Mouse (Mus musculus) thymus, adult 2 months (tissue): Measurements from ENCODE around the gene Shld1. TPM values are rescaled to one million over a fixed set of nuclear protein-coding genes. Genes with fewer than 3 reads are reported as not detected.

ENCODE experiments used
- DNase-seq: peaks from one replicate; pipeline ENCODE4 v3.0.0; 2021
- H3K27ac ChIP-seq: fragments of 200-500 bp; 2 replicates; pipeline ENCODE4 v1.5.1; 2012; ENCODE audit warnings: low read length, control low read depth; ENCODE audit not compliant: control insufficient read depth, insufficient read depth
- H3K27me3 ChIP-seq: fragments of 200-500 bp; 2 replicates; pipeline ENCODE4 v1.6.1; 2012; ENCODE audit warnings: mild to moderate bottlenecking, low read length, moderate library complexity, mixed read lengths; ENCODE audit not compliant: control insufficient read depth, insufficient read depth
- H3K36me3 ChIP-seq: fragments of 200-500 bp; 2 replicates; pipeline ENCODE4 v1.6.1; 2012; ENCODE audit warnings: mild to moderate bottlenecking, low read length, moderate library complexity; ENCODE audit not compliant: control insufficient read depth, insufficient read depth
- H3K4me1 ChIP-seq: fragments of 200-500 bp; replicated peaks from 2 replicates; pipeline ENCODE4 v1.6.1; 2012; ENCODE audit warnings: low read length; ENCODE audit not compliant: control insufficient read depth, insufficient read depth
- H3K4me3 ChIP-seq: fragments of 200-500 bp; 2 replicates; pipeline ENCODE4 v1.5.1; 2012; ENCODE audit warnings: mild to moderate bottlenecking, low read length, control low read depth, moderate library complexity; ENCODE audit not compliant: control insufficient read depth, insufficient read depth
- CTCF ChIP-seq: fragments of 200-500 bp; IDR thresholded peaks from 2 replicates; pipeline ENCODE4 v1.5.1; 2012; ENCODE audit warnings: mild to moderate bottlenecking, control low read depth, low read length, moderate library complexity, borderline replicate concordance; ENCODE audit not compliant: control insufficient read depth, poor library complexity, insufficient read depth; ENCODE audit errors: extremely low read depth
- POLR2A ChIP-seq: fragments of 200-500 bp; IDR thresholded peaks from 2 replicates; pipeline ENCODE4 v1.6.1; 2012; ENCODE audit warnings: mild to moderate bottlenecking, low read length, control low read depth, moderate library complexity; ENCODE audit not compliant: control insufficient read depth, poor library complexity, insufficient read depth; ENCODE audit errors: extremely low read depth
- WGBS: fragments of 180-500 bp; shearing (Covaris S2); methylation state at CpG from one replicate; pipeline ENCODE4 v1.1.7; 2018; 5-methylcytosine and 5-hydroxymethylcytosine counted together
- polyA plus RNA-seq: library from polyadenylated mRNA; depleted of rRNA; stranded (reverse); fragments of >200 nt; gene quantifications from 2 replicates; pipeline ENCODE4 v1.2.3, GENCODE M21; 2012

The Shld1 gene
- polyA plus RNA-seq, 1 experiment = 20.8 TPM

DNA sequence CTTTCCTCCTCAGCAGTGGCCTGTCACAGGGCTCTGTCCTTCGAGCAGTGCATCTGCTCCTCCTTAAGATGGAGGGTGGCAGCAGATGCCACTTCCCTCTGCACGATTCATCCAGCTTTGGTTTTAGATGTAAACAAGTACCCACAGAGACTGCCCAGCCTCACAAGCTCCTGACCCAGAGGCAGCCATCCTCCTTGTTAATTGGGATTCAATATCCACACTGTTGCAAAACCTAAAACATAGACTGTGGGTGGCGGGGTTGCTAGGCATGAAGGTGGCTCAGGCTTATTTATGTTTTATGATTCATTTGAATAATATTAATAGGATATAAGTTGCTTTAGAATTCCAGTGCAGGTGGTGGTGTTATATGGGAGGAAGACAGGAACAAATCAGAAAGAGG is 59.4 kb downstream of the Shld1 start:
- no peak for DNase-seq
- WGBS = 86% methylated on average over 3 of the region's 3 CpGs
- no peak for TF ChIP-seq CTCF
- TF ChIP-seq POLR2A = no peak
- no peak overlapping the region for H3K27ac ChIP-seq
- H3K4me3 ChIP-seq = no peak overlapping the region
- no peaks in the 10 kb centered on the region for H3K36me3 ChIP-seq
- H3K4me1 ChIP-seq = no peaks in the 10 kb centered on the region
- H3K27me3 ChIP-seq = no peaks in the 10 kb centered on the region

DNA sequence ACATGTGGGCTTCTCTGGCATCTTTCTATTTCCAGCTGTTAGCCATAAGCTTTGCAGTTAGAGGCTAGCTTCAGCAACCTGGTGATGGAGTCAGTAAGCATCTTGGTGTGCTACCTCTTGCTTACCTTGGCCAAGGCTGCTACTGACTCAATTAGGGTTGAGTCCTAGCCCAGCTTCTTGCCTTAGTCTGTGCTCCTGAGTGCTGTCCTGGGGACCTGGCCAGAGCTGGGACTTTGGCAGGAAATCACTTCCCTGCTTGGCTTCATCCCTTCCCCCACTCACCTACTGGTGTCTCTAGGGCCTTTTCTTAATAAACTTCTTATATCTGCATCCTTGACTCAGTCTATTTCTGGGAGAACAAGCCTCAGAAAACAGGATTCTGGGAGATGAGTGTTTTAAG is 64.0 kb downstream of the Shld1 start:
- no peaks in the 10 kb centered on the region for H3K36me3 ChIP-seq
- no peak overlapping the region for H3K4me3 ChIP-seq
- no peaks in the 10 kb centered on the region for H3K27me3 ChIP-seq
- TF ChIP-seq POLR2A (no peak), CTCF (no peak)
- DNase-seq = no peak
- no peak overlapping the region for H3K27ac ChIP-seq
- H3K4me1 ChIP-seq = no peaks in the 10 kb centered on the region

DNA sequence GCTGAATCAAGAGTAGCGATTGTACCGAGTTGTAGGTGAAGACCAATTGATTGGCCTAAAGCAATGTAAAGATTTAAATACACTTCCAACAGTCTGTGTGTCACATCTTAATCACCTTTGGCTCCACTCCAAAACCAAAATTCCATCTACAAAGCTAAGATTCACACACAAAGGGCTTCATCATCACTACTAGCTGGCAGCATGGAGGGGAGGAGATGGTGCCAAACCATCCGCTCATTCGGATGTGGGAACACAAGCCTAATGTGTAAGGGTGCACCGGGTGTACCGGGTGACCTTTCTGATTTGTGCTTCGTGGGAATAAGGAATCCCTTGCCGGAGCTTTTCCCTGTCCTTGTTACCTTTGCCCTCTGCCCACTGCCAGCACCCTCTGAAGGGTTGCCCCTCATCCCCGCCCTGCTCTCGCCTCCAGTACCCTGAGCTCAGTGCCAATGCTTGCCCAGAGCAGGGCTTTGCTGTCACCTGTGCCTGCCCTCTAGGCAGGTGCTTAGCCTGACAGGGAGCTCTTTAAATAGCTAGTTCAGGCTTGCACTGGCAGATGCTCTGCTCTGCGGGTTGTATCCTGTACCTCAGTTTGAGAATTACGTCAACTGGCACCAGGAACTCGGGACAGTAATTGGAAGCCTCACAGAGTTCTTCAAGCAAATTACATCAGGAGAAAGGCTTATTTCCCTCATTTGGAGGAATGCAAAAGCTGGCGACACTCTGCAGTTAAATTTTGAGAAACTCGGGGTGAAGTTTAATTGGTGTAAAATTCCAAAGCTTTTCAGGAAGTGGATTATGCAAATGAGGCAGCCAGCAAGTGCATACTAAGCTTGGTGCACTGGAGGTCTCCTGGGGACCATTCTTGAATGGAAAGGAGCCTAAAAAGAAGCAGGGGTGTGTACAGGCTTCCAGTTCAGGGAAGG is 64.7 kb downstream of the Shld1 start:
- 93% methylated on average over 15 of the region's 15 CpGs for WGBS
- no peaks in the 10 kb centered on the region for H3K4me1 ChIP-seq

DNA sequence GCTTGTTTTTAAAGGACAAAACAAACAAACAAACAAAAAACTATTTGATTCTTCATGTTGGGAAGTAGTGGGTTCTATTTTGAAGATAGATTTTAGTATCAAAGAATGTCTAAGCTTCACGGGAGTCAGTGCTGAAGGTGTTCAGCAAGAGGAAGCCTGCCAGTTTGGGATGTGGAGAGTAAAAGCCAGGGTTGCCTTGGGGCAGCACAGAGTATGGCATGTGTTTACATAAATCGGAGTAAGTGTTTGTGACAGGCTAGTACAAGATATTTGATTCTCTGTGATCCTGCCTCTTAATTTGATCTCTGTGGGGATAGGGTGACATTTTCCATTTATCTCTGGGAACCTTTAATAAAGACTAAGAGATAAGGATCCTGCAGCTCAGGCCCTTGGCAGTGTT is 65.7 kb downstream of the Shld1 start:
- no peak for TF ChIP-seq POLR2A
- no peak for TF ChIP-seq CTCF
- 93% methylated on average over 2 of the region's 2 CpGs for WGBS
- no peak for DNase-seq
- Histone ChIP-seq H3K4me3 (no peak overlapping the region), H3K27me3 (no peaks in the 10 kb centered on the region), H3K27ac (no peak overlapping the region), H3K36me3 (no peaks in the 10 kb centered on the region), H3K4me1 (no peaks in the 10 kb centered on the region)

More for the DNA sequence above, 64.7 kb downstream of the Shld1 start:
- Histone ChIP-seq H3K27ac (no peak overlapping the region), H3K36me3 (no peaks in the 10 kb centered on the region), H3K4me3 (no peak overlapping the region), H3K27me3 (no peaks in the 10 kb centered on the region)
- TF ChIP-seq CTCF (no peak), POLR2A (no peak)
- no peak for DNase-seq

DNA sequence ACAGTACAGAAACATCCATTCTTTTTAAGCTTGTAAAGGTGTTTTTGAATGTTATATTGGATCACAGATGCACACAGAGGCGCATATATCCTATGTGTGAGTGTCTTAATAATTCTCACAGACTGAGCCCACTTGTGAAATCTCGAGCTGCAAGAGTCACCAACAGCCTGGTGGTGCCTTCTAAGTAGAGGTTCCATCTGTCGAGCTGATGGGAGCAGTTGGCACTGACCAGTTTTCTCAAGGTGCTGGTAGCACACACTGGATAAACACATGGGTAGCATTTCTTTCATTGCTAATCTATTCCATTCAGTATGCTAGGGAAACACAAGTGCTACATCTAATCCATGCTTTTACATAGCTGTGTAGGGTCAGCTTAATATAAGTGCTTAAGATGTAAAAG is 66.4 kb downstream of the Shld1 start:
- TF ChIP-seq POLR2A (no peak), CTCF (no peak)
- Histone ChIP-seq H3K4me1 (no peaks in the 10 kb centered on the region), H3K27me3 (no peaks in the 10 kb centered on the region), H3K36me3 (no peaks in the 10 kb centered on the region), H3K4me3 (no peak overlapping the region), H3K27ac (no peak overlapping the region)
- DNase-seq = no peak
- 86% methylated on average over 3 of the region's 3 CpGs for WGBS

DNA sequence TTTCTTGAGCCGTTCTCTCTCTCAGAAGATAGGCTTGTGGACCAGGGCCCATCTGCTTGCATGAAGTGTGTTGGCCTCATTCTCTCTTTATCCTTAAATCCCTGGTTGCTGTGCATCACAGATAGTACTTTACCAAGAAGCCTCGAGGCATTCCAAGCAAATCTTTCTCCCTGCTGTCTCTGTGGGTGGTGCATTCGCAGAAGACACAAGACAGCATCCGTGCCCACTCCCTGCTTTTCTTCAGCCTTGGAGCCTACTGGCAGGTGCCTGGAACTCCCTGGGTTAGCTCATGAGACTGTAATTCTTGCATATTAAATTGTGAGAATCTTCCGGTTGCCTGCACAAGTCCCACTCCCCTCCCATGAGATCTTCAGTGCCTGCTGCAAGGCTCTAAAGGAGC is 71.2 kb downstream of the Shld1 start:
- Histone ChIP-seq H3K27me3 (no peaks in the 10 kb centered on the region), H3K4me3 (no peak overlapping the region), H3K36me3 (no peaks in the 10 kb centered on the region), H3K4me1 (no peaks in the 10 kb centered on the region), H3K27ac (no peak overlapping the region)
- DNase-seq = no peak
- 86% methylated on average over 5 of the region's 5 CpGs for WGBS
- no peak for TF ChIP-seq POLR2A
- no peak for TF ChIP-seq CTCF
